Mouse (Mus musculus): Measurements from ENCODE around the gene Prrt3. TPM values are rescaled to one million over a fixed set of nuclear protein-coding genes. Genes with fewer than 3 reads are reported as not detected.

Gene Prrt3
- polyA plus RNA-seq, 1 experiment from 2014 or later, result 0.90 TPM

DNA sequence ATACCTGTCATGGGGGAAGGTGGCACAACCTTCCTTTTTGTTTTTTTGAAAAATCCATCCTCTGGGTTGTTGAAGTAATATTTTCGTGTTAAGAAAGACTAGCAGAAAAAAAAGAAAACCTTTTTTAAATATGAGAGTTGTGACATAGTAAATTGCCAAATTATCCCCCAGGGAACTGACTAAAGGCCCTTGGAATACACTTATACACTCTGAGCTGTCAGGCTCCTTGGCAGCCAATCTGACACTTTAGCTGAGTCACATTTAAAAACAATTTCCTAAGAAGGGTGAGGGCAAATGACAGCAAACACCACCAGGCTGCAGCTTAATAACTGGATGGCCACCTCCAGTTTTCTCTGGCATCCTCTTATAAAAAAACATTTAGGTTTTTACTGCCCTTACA lies 20.6 kb upstream of the Prrt3 start:
- H3K27ac ChIP-seq (replicated peaks; ENCODE audit: low read depth, low read length), result no peak overlapping the region
- no peak for ATAC-seq (replicated peaks; ENCODE audit: insufficient number of reproducible peaks, low FRiP score, low TSS enrichment, low read depth)
- no peaks in the 10 kb centered on the region for H3K9me3 ChIP-seq (replicated peaks; ENCODE audit: control insufficient read depth, low read length)
- no peak overlapping the region for H3K4me2 ChIP-seq (ENCODE audit: low read depth, low read length)
- H3K27me3 ChIP-seq (ENCODE audit: control insufficient read depth, insufficient read depth, low read length), result no peaks in the 10 kb centered on the region
- H3K4me3 ChIP-seq (ENCODE audit: low read depth, low read length), result no peak overlapping the region
- H3K9ac ChIP-seq (replicated peaks; ENCODE audit: low read length), result no peak overlapping the region
- no peaks in the 10 kb centered on the region for H3K4me1 ChIP-seq (ENCODE audit: control insufficient read depth, insufficient read depth, low read length)
- no peak for DNase-seq (ENCODE audit: low spot score)
- peaks cover 14% of the 10 kb centered on the region for H3K36me3 ChIP-seq (replicated peaks; ENCODE audit: control insufficient read depth, insufficient read depth, low read depth, low read length)
- 77% methylated on average over 1 of the region's 1 CpGs for WGBS

DNA sequence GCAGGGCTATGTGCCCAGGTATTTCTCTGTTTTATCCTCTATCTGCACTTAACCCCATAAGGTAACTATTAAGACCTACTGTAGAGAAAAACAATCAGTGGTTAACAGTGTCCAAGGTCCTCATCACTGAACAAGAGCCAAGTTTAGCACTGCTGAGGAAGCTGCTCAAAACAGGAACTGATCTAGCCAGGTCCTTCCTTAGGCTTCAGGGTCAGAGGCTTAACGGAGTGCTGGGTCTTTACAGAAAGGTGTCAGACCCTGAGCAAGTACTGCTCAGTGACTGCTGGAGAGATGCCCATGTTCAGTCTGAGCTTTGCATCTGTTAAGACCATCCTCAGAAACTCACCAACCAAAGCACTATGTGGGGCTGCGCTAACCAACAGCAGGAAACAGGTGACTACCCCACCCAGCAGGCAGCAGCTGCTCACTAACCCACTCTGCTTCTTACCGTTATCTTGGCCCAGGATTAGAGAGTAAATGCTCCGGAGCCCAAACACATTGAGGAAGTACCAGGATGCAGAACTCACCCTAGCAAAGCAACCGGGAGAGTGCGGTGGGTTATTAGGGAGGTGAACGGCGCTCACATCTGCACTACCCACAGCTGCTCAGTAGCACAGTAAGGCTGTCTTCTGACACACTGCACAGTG lies 15.8 kb upstream of the Prrt3 start:
- WGBS, result 93% methylated on average over 8 of the region's 8 CpGs
- H3K4me3 ChIP-seq (ENCODE audit: low read depth, low read length), result no peak overlapping the region
- H3K9ac ChIP-seq (replicated peaks; ENCODE audit: low read length), result no peak overlapping the region
- no peak overlapping the region for H3K27ac ChIP-seq (replicated peaks; ENCODE audit: low read depth, low read length)
- no peaks in the 10 kb centered on the region for H3K9me3 ChIP-seq (replicated peaks; ENCODE audit: control insufficient read depth, low read length)
- H3K4me2 ChIP-seq (ENCODE audit: low read depth, low read length), result no peak overlapping the region
- ATAC-seq (replicated peaks; ENCODE audit: insufficient number of reproducible peaks, low FRiP score, low TSS enrichment, low read depth), result no peak
- H3K27me3 ChIP-seq (ENCODE audit: control insufficient read depth, insufficient read depth, low read length), result no peaks in the 10 kb centered on the region
- H3K36me3 ChIP-seq (replicated peaks; ENCODE audit: control insufficient read depth, insufficient read depth, low read depth, low read length), result peaks cover 27% of the 10 kb centered on the region
- DNase-seq (ENCODE audit: low spot score), result no peak
- H3K4me1 ChIP-seq (ENCODE audit: control insufficient read depth, insufficient read depth, low read length), result no peaks in the 10 kb centered on the region

DNA sequence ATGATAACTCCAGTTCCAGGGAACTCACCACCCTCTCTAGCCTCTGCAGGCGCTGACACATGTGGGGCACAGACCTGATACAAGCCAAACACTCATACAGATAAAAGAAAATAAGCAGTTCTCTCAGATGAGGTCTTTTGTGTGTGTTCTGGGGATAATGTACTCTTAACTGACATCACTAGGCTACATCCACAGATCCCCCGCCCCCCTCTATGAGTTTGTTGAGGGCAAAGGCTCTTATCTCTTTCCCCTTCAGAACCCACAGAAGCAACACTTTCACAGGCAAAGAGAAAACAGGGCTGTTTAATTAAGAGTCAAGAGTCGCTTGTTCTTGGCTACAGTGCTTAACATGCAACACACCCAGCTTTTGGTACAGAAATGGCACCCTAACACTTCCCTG lies 12.9 kb upstream of the Prrt3 start:
- Histone ChIP-seq H3K4me2 (ENCODE audit: low read depth, low read length) (no peak overlapping the region), H3K36me3 (replicated peaks; ENCODE audit: control insufficient read depth, insufficient read depth, low read depth, low read length) (peaks cover 21% of the 10 kb centered on the region), H3K4me1 (ENCODE audit: control insufficient read depth, insufficient read depth, low read length) (no peaks in the 10 kb centered on the region), H3K27ac (replicated peaks; ENCODE audit: low read depth, low read length) (no peak overlapping the region), H3K9ac (replicated peaks; ENCODE audit: low read length) (no peak overlapping the region), H3K4me3 (ENCODE audit: low read depth, low read length) (no peak overlapping the region), H3K27me3 (ENCODE audit: control insufficient read depth, insufficient read depth, low read length) (no peaks in the 10 kb centered on the region), H3K9me3 (replicated peaks; ENCODE audit: control insufficient read depth, low read length) (no peaks in the 10 kb centered on the region)
- ATAC-seq (replicated peaks; ENCODE audit: insufficient number of reproducible peaks, low FRiP score, low TSS enrichment, low read depth) (no peak), DNase-seq (ENCODE audit: low spot score) (no peak)
- 93% methylated on average over 3 of the region's 3 CpGs for WGBS

DNA sequence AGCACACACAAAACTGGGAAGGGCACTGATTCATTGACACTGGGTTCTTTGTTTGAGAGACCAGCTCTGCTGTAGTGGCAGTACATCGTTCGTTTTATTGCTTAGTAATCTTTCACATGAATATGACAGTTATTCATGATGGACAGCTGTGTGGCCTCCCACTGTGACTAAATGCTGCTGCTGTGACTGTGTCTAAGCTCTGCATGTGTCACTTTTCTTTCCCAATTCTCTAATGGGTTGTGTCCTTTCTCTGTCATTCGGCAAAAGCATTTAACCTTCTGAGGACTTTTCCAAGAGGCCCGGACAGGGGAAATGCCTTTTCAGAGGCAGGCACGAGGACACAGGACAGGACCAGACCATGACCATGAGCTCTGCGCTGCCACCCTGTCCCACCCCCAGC lies 12.2 kb upstream of the Prrt3 start:
- Histone ChIP-seq H3K27ac (replicated peaks; ENCODE audit: low read depth, low read length) (no peak overlapping the region), H3K9ac (replicated peaks; ENCODE audit: low read length) (no peak overlapping the region), H3K27me3 (ENCODE audit: control insufficient read depth, insufficient read depth, low read length) (no peaks in the 10 kb centered on the region), H3K36me3 (replicated peaks; ENCODE audit: control insufficient read depth, insufficient read depth, low read depth, low read length) (peaks cover 16% of the 10 kb centered on the region), H3K4me1 (ENCODE audit: control insufficient read depth, insufficient read depth, low read length) (no peaks in the 10 kb centered on the region), H3K9me3 (replicated peaks; ENCODE audit: control insufficient read depth, low read length) (no peaks in the 10 kb centered on the region), H3K4me3 (ENCODE audit: low read depth, low read length) (no peak overlapping the region), H3K4me2 (ENCODE audit: low read depth, low read length) (no peak overlapping the region)
- ATAC-seq (replicated peaks; ENCODE audit: insufficient number of reproducible peaks, low FRiP score, low TSS enrichment, low read depth) (no peak), DNase-seq (ENCODE audit: low spot score) (no peak)
- WGBS, result 91% methylated on average over 6 of the region's 6 CpGs

DNA sequence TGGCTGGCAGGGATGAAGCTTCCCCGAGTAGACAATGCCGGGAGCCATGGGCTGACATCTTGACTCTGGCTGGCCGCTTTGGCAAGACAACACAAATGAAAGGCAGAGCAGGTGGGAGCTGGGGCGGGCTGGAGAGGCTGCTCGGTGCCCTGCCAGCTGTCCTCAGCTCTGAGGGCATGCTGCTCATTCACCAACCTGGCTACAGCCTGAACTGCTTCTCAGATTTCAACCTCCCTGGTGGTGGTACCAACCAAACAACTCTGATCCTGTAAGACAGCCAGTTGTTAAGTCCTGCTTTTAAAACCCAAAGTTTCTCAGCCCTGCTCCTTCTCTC lies 7.2 kb upstream of the Prrt3 start:
- ATAC-seq (replicated peaks; ENCODE audit: insufficient number of reproducible peaks, low FRiP score, low TSS enrichment, low read depth), result no peak

DNA sequence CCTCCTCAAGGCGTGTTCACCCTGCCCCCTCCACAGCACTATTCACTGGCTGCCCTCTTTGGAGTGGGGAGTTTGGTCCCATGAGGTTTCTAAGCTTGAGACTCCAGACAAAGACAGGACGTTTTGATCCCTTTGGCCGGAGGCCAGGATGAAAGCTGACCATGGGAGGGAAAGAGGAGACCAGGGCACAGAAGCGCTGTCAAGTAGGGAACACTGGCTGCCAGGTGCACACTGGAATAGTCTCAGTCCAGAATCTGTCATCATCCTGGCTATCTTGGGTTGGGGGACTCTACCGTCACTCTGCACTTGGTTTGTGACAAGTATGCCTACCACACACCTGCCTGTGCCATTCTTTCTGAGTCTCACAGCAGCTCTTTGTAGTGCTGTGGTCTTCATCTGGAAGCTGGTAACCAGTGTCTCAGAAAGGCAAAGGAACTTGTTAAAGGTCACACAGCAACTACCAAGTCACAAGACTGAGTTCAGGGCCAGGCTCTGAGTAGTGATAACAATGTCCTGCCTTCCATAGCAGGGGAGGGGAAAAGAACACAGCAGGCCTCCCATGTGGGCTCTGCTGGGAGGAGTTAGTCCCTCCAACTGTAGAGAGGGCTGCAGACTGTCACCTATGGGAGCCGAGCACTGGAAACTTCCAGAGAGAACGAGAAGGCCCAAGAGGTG lies 6.7 kb upstream of the Prrt3 start:
- H3K9me3 ChIP-seq (replicated peaks; ENCODE audit: control insufficient read depth, low read length), result no peaks in the 10 kb centered on the region
- no peak overlapping the region for H3K4me2 ChIP-seq (ENCODE audit: low read depth, low read length)
- H3K36me3 ChIP-seq (replicated peaks; ENCODE audit: control insufficient read depth, insufficient read depth, low read depth, low read length), result no peaks in the 10 kb centered on the region
- no peak for DNase-seq (ENCODE audit: low spot score)
- H3K4me1 ChIP-seq (ENCODE audit: control insufficient read depth, insufficient read depth, low read length), result no peaks in the 10 kb centered on the region
- 61% methylated on average over 7 of the region's 7 CpGs for WGBS
- ATAC-seq (replicated peaks; ENCODE audit: insufficient number of reproducible peaks, low FRiP score, low TSS enrichment, low read depth), result no peak; the same call in 1 of the 2 replicates
- no peak overlapping the region for H3K4me3 ChIP-seq (ENCODE audit: low read depth, low read length)
- H3K27ac ChIP-seq (replicated peaks; ENCODE audit: low read depth, low read length), result no peak overlapping the region
- H3K27me3 ChIP-seq (ENCODE audit: control insufficient read depth, insufficient read depth, low read length), result no peaks in the 10 kb centered on the region
- H3K9ac ChIP-seq (replicated peaks; ENCODE audit: low read length), result no peak overlapping the region; the same call in 1 of the 2 replicates

More for the DNA sequence above, 7.2 kb upstream of the Prrt3 start:
- Histone ChIP-seq H3K9me3 (replicated peaks; ENCODE audit: control insufficient read depth, low read length) (no peaks in the 10 kb centered on the region), H3K4me1 (ENCODE audit: control insufficient read depth, insufficient read depth, low read length) (no peaks in the 10 kb centered on the region), H3K27ac (replicated peaks; ENCODE audit: low read depth, low read length) (no peak overlapping the region), H3K4me3 (ENCODE audit: low read depth, low read length) (no peak overlapping the region), H3K27me3 (ENCODE audit: control insufficient read depth, insufficient read depth, low read length) (no peaks in the 10 kb centered on the region), H3K4me2 (ENCODE audit: low read depth, low read length) (no peak overlapping the region), H3K36me3 (replicated peaks; ENCODE audit: control insufficient read depth, insufficient read depth, low read depth, low read length) (no peaks in the 10 kb centered on the region; the same call in 1 of the 2 replicates), H3K9ac (replicated peaks; ENCODE audit: low read length) (no peak overlapping the region)
- WGBS, result 47% methylated on average over 5 of the region's 5 CpGs
- DNase-seq (ENCODE audit: low spot score), result no peak

DNA sequence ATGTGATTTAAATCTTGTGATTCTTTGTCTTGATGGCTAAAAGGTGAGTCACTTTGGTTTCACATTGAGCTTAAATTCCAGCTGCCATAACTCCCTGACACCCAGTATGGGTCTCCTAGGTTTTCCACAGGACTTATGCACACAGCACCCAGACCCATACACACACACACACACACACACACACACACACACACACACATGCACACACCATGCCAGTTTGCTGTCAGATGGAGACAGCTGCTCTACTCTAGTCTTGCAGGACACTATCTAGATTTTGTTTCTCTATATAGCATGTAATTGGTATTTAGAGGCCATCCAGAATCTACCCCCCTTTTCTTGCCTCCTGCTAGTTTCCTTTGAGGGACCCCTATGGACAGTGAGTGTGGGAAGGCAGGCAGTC lies 5.4 kb upstream of the Prrt3 start:
- no peaks in the 10 kb centered on the region for H3K9me3 ChIP-seq (replicated peaks; ENCODE audit: control insufficient read depth, low read length)
- no peak for ATAC-seq (replicated peaks; ENCODE audit: insufficient number of reproducible peaks, low FRiP score, low TSS enrichment, low read depth)
- no peak overlapping the region for H3K9ac ChIP-seq (replicated peaks; ENCODE audit: low read length)
- H3K4me2 ChIP-seq (ENCODE audit: low read depth, low read length), result no peak overlapping the region
- no peaks in the 10 kb centered on the region for H3K27me3 ChIP-seq (ENCODE audit: control insufficient read depth, insufficient read depth, low read length)
- no peak overlapping the region for H3K27ac ChIP-seq (replicated peaks; ENCODE audit: low read depth, low read length)
- H3K36me3 ChIP-seq (replicated peaks; ENCODE audit: control insufficient read depth, insufficient read depth, low read depth, low read length), result no peaks in the 10 kb centered on the region
- DNase-seq (ENCODE audit: low spot score), result no peak
- no peaks in the 10 kb centered on the region for H3K4me1 ChIP-seq (ENCODE audit: control insufficient read depth, insufficient read depth, low read length)
- H3K4me3 ChIP-seq (ENCODE audit: low read depth, low read length), result no peak overlapping the region

DNA sequence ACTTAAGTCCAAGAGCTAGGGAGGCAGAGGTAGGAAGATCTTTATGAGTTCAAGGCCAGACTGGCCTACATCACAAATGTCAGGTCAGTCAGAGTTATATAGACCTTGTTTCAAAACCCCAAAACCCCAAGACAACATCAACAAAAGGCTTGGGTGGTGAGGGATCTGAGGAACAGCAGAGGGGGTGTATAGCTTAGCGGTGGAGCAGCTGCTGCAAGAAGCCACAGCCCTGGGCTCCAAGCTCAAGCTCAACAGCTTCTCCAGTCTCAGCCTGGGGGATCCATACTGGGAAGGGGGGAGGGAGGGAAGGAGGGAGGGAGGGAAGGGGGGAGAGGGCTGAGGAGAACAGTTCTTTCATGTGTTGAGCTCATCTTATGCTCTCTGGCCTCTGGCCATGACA lies 4.0 kb upstream of the Prrt3 start:
- Histone ChIP-seq H3K4me1 (ENCODE audit: control insufficient read depth, insufficient read depth, low read length) (no peaks in the 10 kb centered on the region), H3K4me2 (ENCODE audit: low read depth, low read length) (no peak overlapping the region), H3K4me3 (ENCODE audit: low read depth, low read length) (no peak overlapping the region), H3K27ac (replicated peaks; ENCODE audit: low read depth, low read length) (no peak overlapping the region), H3K27me3 (ENCODE audit: control insufficient read depth, insufficient read depth, low read length) (no peaks in the 10 kb centered on the region; the same call in 1 of the 2 replicates), H3K9me3 (replicated peaks; ENCODE audit: control insufficient read depth, low read length) (no peaks in the 10 kb centered on the region), H3K9ac (replicated peaks; ENCODE audit: low read length) (no peak overlapping the region), H3K36me3 (replicated peaks; ENCODE audit: control insufficient read depth, insufficient read depth, low read depth, low read length) (no peaks in the 10 kb centered on the region)
- ATAC-seq (replicated peaks; ENCODE audit: insufficient number of reproducible peaks, low FRiP score, low TSS enrichment, low read depth) (no peak), DNase-seq (ENCODE audit: low spot score) (no peak)
- WGBS, result 83% methylated on average over 1 of the region's 1 CpGs
